Mouse (Mus musculus) bone marrow macrophage, adult 2 months (primary cell): ENCODE results near the gene Myl4.

Experiments used
- CTCF ChIP-seq: IDR thresholded peaks from 2 replicates; pipeline ENCODE4 v1.5.1; 2012; ENCODE audit warnings: low read depth, mild to moderate bottlenecking, low read length, moderate library complexity
- POLR2A ChIP-seq: IDR thresholded peaks from 2 replicates; pipeline ENCODE4 v1.6.1; 2012; ENCODE audit warnings: mild to moderate bottlenecking, low read depth, low read length, borderline replicate concordance

DNA sequence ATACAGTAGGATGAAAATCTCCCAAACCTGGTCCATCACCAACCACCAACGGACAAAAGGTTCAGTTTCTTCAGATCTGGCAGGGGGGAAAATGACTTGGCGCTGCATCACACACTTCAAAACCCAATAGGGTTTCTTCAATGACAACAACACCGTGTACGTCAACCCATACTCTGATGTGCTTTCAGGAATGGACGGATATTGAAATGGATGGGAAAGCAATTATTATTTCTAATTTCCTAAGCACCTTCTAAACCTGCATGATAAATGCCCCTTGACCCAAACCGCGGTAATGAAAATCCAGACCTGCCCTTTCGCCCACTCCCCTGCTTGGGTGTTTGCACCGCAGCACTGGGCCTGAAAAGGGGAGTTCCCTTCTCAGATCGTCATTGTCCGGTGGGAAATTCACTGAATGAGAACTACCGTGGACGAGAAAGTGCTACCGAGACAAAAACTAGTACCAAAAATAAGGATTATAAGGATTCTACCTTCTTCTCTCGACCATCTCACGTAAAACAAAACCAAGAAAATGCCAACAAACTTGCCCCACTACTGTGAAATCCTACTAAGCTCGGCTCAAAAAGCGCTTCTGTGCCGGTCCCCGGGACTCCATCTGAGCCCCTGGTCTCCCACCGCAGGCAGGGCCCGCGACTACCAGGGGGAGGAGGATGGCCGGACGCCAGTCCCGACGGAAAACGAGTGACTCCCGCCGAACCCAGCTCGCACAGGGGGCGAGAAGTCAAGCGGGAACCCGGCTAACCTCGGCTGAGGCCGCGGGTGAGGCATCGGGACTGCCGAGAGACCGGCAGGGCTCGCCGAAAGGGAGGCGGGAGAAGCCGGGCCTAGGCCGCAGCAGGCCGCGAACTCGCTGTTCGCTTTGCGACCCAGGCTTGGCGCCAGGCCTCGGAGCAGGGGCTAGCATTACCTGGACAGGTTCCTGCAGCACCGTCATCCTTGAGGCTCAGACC is 741 bp upstream of the Myl4 start:
- no peak for TF ChIP-seq POLR2A
- TF ChIP-seq CTCF = no peak
